Mouse (Mus musculus): ENCODE measurements around the gene Zc3h14.

- no peak for TF ChIP-seq MAX (IDR thresholded peaks at IDR 0.05; ENCODE audit: low read depth)
- no peak for TF ChIP-seq E2F4 (IDR thresholded peaks at IDR 0.05; ENCODE audit: insufficient read depth)
Measured at GRCm38 (mm10) chr12:98727186-98727585, 19.6 kb upstream of the Zc3h14 start.

Measured in myocyte (in vitro differentiated cells).